Mouse (Mus musculus) neural tube, embryonic 13.5 days (tissue): ENCODE data around the gene Tbc1d22a. TPM values are rescaled to one million over a fixed set of nuclear protein-coding genes. Genes with fewer than 3 reads are reported as not detected.
"Not testable (repeated sequence)": the region's sequence is repeated elsewhere in the genome, so short reads cannot be mapped to it uniquely, and the experiment has no call there.

Experiments used
- ATAC-seq: fragments of 200-750 bp; cut with Nextera tagmentation; 2 replicates; pipeline ENCODE4 v1.8.0; 2017; ENCODE audit warnings: low read depth, mild to moderate bottlenecking, moderate TSS enrichment, moderate library complexity
- H3K27ac ChIP-seq: fragments of 300-500 bp; sonication (generic); replicated peaks from 2 replicates; pipeline ENCODE4 v1.5.1; 2015; ENCODE audit warnings: moderate library complexity, mild to moderate bottlenecking, inconsistent platforms
- H3K27me3 ChIP-seq: fragments of 300-500 bp; sonication (generic); 2 replicates; pipeline ENCODE4 v1.6.1; 2015; ENCODE audit warnings: mild to moderate bottlenecking, inconsistent platforms
- H3K36me3 ChIP-seq: fragments of 300-500 bp; sonication (generic); 2 replicates; pipeline ENCODE4 v1.6.1; 2015; ENCODE audit warnings: mild to moderate bottlenecking, inconsistent platforms
- H3K4me1 ChIP-seq: fragments of 300-500 bp; sonication (generic); replicated peaks from 2 replicates; pipeline ENCODE4 v1.6.1; 2015; ENCODE audit warnings: inconsistent platforms
- H3K4me2 ChIP-seq: fragments of 300-500 bp; sonication (generic); 2 replicates; pipeline ENCODE4 v1.6.1; 2015; ENCODE audit warnings: inconsistent platforms, mild to moderate bottlenecking, moderate library complexity
- H3K4me3 ChIP-seq: fragments of 300-500 bp; sonication (generic); 2 replicates; pipeline ENCODE4 v1.5.1; 2015; ENCODE audit warnings: mild to moderate bottlenecking, inconsistent platforms
- H3K9ac ChIP-seq: fragments of 300-500 bp; sonication (generic); 2 replicates; pipeline ENCODE4 v1.6.1; 2015; ENCODE audit warnings: moderate library complexity, mild to moderate bottlenecking, inconsistent platforms
- H3K9me3 ChIP-seq: fragments of 300-500 bp; sonication (generic); 2 replicates; pipeline ENCODE4 v1.6.1; 2016; ENCODE audit warnings: inconsistent platforms
- WGBS: fragments of 180-500 bp; shearing (Covaris S2); methylation state at CpG from one replicate; pipeline ENCODE4 v1.1.7; 2015; 5-methylcytosine and 5-hydroxymethylcytosine counted together
- polyA plus RNA-seq: library from polyadenylated mRNA; unstranded; fragments of >200 nt; fragmentation: Nextera tagmentation; extraction: Ambion mirVana; gene quantifications from 2 replicates; pipeline ENCODE4 v1.2.1, GENCODE M21; 2015

The Tbc1d22a gene
- polyA plus RNA-seq, 1 experiment from 2014 or later, result 12.4 TPM

- no peaks in the 10 kb centered on the region for H3K27me3 ChIP-seq
- H3K9me3 ChIP-seq, result no peaks in the 10 kb centered on the region
- H3K27ac ChIP-seq, result peak overlapping the region; percentile 97
- H3K9ac ChIP-seq, result peak overlapping the region; percentile 90
- H3K4me3 ChIP-seq, result peak overlapping the region; percentile 89
- peaks cover 63% of the 10 kb centered on the region for H3K4me1 ChIP-seq
- 78% methylated on average over 5 of the region's 5 CpGs for WGBS
- no peak for ATAC-seq
- no peaks in the 10 kb centered on the region for H3K36me3 ChIP-seq
- H3K4me2 ChIP-seq, result peak overlapping the region; percentile 72
These were observed 30.2 kb upstream of the Tbc1d22a start for GRCm38 (mm10) chr15:86184071-86184470.

- H3K9me3 ChIP-seq, result no peaks in the 10 kb centered on the region
- peak overlapping the region; percentile 72 for H3K4me2 ChIP-seq
- WGBS, result under 1% methylated on average over 60 of the region's 70 CpGs
- H3K36me3 ChIP-seq, result no peaks in the 10 kb centered on the region
- no peaks in the 10 kb centered on the region for H3K27me3 ChIP-seq
- H3K27ac ChIP-seq, result peak overlapping the region; percentile 97
- peaks cover 69% of the 10 kb centered on the region for H3K4me1 ChIP-seq
- peak; percentile 66 for ATAC-seq
- peak overlapping the region; percentile 90 for H3K9ac ChIP-seq
- H3K4me3 ChIP-seq, result peak overlapping the region; percentile 89
These were observed 29.2 kb upstream of the Tbc1d22a start for GRCm38 (mm10) chr15:86184851-86185688.

- Histone ChIP-seq H3K27me3 (no peaks in the 10 kb centered on the region), H3K4me3 (peak within 1 kb of the TSS; percentile 89), H3K4me2 (peak within 1 kb of the TSS; percentile 72), H3K9ac (peak within 1 kb of the TSS; percentile 90), H3K27ac (peak within 1 kb of the TSS; percentile 97), H3K36me3 (no peaks in the 10 kb centered on the region), H3K4me1 (peaks cover 69% of the 10 kb centered on the region), H3K9me3 (no peaks in the 10 kb centered on the region)
- peak; percentile 62 for ATAC-seq
- WGBS, result 3% methylated on average over 43 of the region's 43 CpGs
These were observed 28.3 kb upstream of the Tbc1d22a start, which contains the start of gene Cerk for GRCm38 (mm10) chr15:86185689-86186569. Gene Cerk (minus strand): TSS chr15:86186141.

GRCm38 (mm10) chr15:86186686-86187085 is 27.6 kb upstream of the Tbc1d22a start:
- no peak for ATAC-seq
- WGBS, result 47% methylated on average over 3 of the region's 3 CpGs
- H3K9me3 ChIP-seq, result no peaks in the 10 kb centered on the region
- peak overlapping the region; percentile 89 for H3K4me3 ChIP-seq
- no peaks in the 10 kb centered on the region for H3K36me3 ChIP-seq
- peaks cover 62% of the 10 kb centered on the region for H3K4me1 ChIP-seq
- H3K4me2 ChIP-seq, result peak overlapping the region; percentile 72
- peak overlapping the region; percentile 97 for H3K27ac ChIP-seq
- 0 out of 2 replicates have a peak overlapping the region, but pooled peaks have one; percentile 90 for H3K9ac ChIP-seq
- H3K27me3 ChIP-seq, result no peaks in the 10 kb centered on the region

GRCm38 (mm10) chr15:86188186-86188585 is 26.1 kb upstream of the Tbc1d22a start:
- Histone ChIP-seq H3K36me3 (no peaks in the 10 kb centered on the region), H3K9ac (0 out of 2 replicates have a peak overlapping the region, but pooled peaks have one; percentile 5)
- peak; percentile 47 for ATAC-seq

GRCm38 (mm10) chr15:86188746-86189470 is 25.4 kb upstream of the Tbc1d22a start:
- Histone ChIP-seq H3K4me3 (no peak overlapping the region), H3K4me2 (no peak overlapping the region), H3K9ac (0 out of 2 replicates have a peak overlapping the region, but pooled peaks have one; percentile 5), H3K9me3 (no peaks in the 10 kb centered on the region), H3K36me3 (no peaks in the 10 kb centered on the region), H3K4me1 (peaks cover 40% of the 10 kb centered on the region), H3K27me3 (no peaks in the 10 kb centered on the region), H3K27ac (peak overlapping the region; percentile 83)
- 34% methylated on average over 10 of the region's 10 CpGs for WGBS
- no peak for ATAC-seq

More at GRCm38 (mm10) chr15:86188186-86188585, 26.1 kb upstream of the Tbc1d22a start:
- peak overlapping the region; percentile 83 for H3K27ac ChIP-seq
- H3K4me3 ChIP-seq, result no peak overlapping the region
- H3K9me3 ChIP-seq, result no peaks in the 10 kb centered on the region
- 18% methylated on average over 5 of the region's 5 CpGs for WGBS
- H3K27me3 ChIP-seq, result no peaks in the 10 kb centered on the region
- H3K4me1 ChIP-seq, result peaks cover 47% of the 10 kb centered on the region
- H3K4me2 ChIP-seq, result no peak overlapping the region

- Histone ChIP-seq H3K4me2 (no peak overlapping the region), H3K36me3 (no peaks in the 10 kb centered on the region), H3K27ac (no peak overlapping the region), H3K9ac (no peak overlapping the region), H3K9me3 (no peaks in the 10 kb centered on the region), H3K4me1 (peaks cover 31% of the 10 kb centered on the region), H3K4me3 (no peak overlapping the region), H3K27me3 (no peaks in the 10 kb centered on the region)
- 79% methylated on average over 3 of the region's 3 CpGs for WGBS
- ATAC-seq, result no peak
These were observed 23.9 kb upstream of the Tbc1d22a start for GRCm38 (mm10) chr15:86190387-86190786.

- Histone ChIP-seq H3K9ac (no peak overlapping the region), H3K4me3 (no peak overlapping the region), H3K27me3 (no peaks in the 10 kb centered on the region), H3K27ac (no peak overlapping the region), H3K9me3 (no peaks in the 10 kb centered on the region), H3K4me1 (peaks cover 23% of the 10 kb centered on the region), H3K4me2 (no peak overlapping the region), H3K36me3 (no peaks in the 10 kb centered on the region)
- ATAC-seq, result no peak
- 84% methylated on average over 1 of the region's 1 CpGs for WGBS
These were observed 22.8 kb upstream of the Tbc1d22a start for GRCm38 (mm10) chr15:86191505-86191904.

- no peak for ATAC-seq
- Histone ChIP-seq H3K9me3 (no peaks in the 10 kb centered on the region), H3K27me3 (no peaks in the 10 kb centered on the region), H3K4me1 (peaks cover 19% of the 10 kb centered on the region), H3K4me3 (no peak overlapping the region), H3K4me2 (no peak overlapping the region), H3K36me3 (no peaks in the 10 kb centered on the region), H3K9ac (no peak overlapping the region), H3K27ac (no peak overlapping the region)
- whole genome bisulfite sequencing, result 76% methylated on average over 3 of the region's 3 CpGs
These were observed 22.3 kb upstream of the Tbc1d22a start for GRCm38 (mm10) chr15:86191933-86192332.

- H3K27me3 ChIP-seq, H3K9me3 ChIP-seq, H3K9ac ChIP-seq, H3K27ac ChIP-seq, H3K4me1 ChIP-seq, H3K36me3 ChIP-seq, H3K4me3 ChIP-seq, H3K4me2 ChIP-seq: not testable (repeated sequence)
- 74% methylated on average over 55 of the region's 55 CpGs for WGBS
- ATAC-seq, result peak; percentile 79
These were observed 19.4 kb upstream of the Tbc1d22a start for GRCm38 (mm10) chr15:86194676-86195453.

- H3K4me3 ChIP-seq, result no peak overlapping the region
- no peak for ATAC-seq
These were observed 15.2 kb upstream of the Tbc1d22a start for GRCm38 (mm10) chr15:86199052-86199451.

More at GRCm38 (mm10) chr15:86199052-86199451, 15.2 kb upstream of the Tbc1d22a start:
- H3K36me3 ChIP-seq, result no peaks in the 10 kb centered on the region
- H3K9me3 ChIP-seq, result no peaks in the 10 kb centered on the region
- H3K27ac ChIP-seq, result no peak overlapping the region
- H3K27me3 ChIP-seq, result no peaks in the 10 kb centered on the region
- peaks cover 14% of the 10 kb centered on the region for H3K4me1 ChIP-seq
- H3K4me2 ChIP-seq, result no peak overlapping the region
- WGBS, result 81% methylated on average over 5 of the region's 5 CpGs
- no peak overlapping the region for H3K9ac ChIP-seq
